Mouse (Mus musculus) megakaryocyte, embryonic 14.5 days (primary cell): ENCODE results near the gene Sh3rf3. TPM values are rescaled to one million over a fixed set of nuclear protein-coding genes. Genes with fewer than 3 reads are reported as not detected.

Experiments used
- H3K27me3 ChIP-seq: replicated peaks from 2 replicates; pipeline ENCODE3; 2012; ENCODE audit warnings: inconsistent platforms
- H3K36me3 ChIP-seq: replicated peaks from 2 replicates; pipeline ENCODE3; 2012; ENCODE audit warnings: low read length, inconsistent platforms, mixed read lengths
- H3K4me1 ChIP-seq: 2 replicates; pipeline ENCODE4 v1.6.1; 2012; ENCODE audit warnings: inconsistent platforms
- H3K4me3 ChIP-seq: replicated peaks from 2 replicates; pipeline ENCODE3; 2012; ENCODE audit warnings: moderate library complexity, mild to moderate bottlenecking, inconsistent platforms
- H3K9me3 ChIP-seq: 2 replicates; pipeline ENCODE4 v1.6.1; 2012; ENCODE audit warnings: inconsistent platforms
- FLI1 ChIP-seq: IDR thresholded peaks from 2 replicates; pipeline ENCODE4 v1.6.1; 2012; ENCODE audit warnings: low read length, inconsistent platforms, mixed read lengths
- GATA1 ChIP-seq: IDR thresholded peaks from 3 replicates; pipeline ENCODE4 v1.6.1; 2012; ENCODE audit warnings: mixed read lengths, low read length, inconsistent platforms, borderline replicate concordance
- polyA plus RNA-seq: library from polyadenylated mRNA; stranded (reverse); fragments of >175 nt; gene quantifications from 2 replicates; pipeline ENCODE4 v1.2.3, GENCODE M21; 2012; ENCODE audit warnings: low replicate concordance; ENCODE audit not compliant: insufficient read depth

Sh3rf3 gene
- polyA plus RNA-seq, 1 experiment: not detected

GRCm38 (mm10) chr10:58871821-58872577 is 58.8 kb downstream of the Sh3rf3 start:
- no peaks in the 10 kb centered on the region for H3K36me3 ChIP-seq
- no peak for TF ChIP-seq FLI1
- TF ChIP-seq GATA1: no peak
- H3K4me3 ChIP-seq: no peak overlapping the region
- H3K9me3 ChIP-seq: peaks cover 5% of the 10 kb centered on the region
- no peaks in the 10 kb centered on the region for H3K4me1 ChIP-seq
- H3K27me3 ChIP-seq: no peaks in the 10 kb centered on the region

- TF ChIP-seq FLI1 (no peak), GATA1 (no peak)
- Histone ChIP-seq H3K4me1 (no peaks in the 10 kb centered on the region), H3K36me3 (no peaks in the 10 kb centered on the region), H3K4me3 (no peak overlapping the region), H3K27me3 (no peaks in the 10 kb centered on the region), H3K9me3 (peaks cover 32% of the 10 kb centered on the region)
Observed at GRCm38 (mm10) chr10:58877835-58878234, 64.7 kb downstream of the Sh3rf3 start.

GRCm38 (mm10) chr10:58878636-58879035 is 65.5 kb downstream of the Sh3rf3 start:
- Histone ChIP-seq H3K36me3 (no peaks in the 10 kb centered on the region), H3K4me3 (no peak overlapping the region), H3K4me1 (no peaks in the 10 kb centered on the region), H3K9me3 (peaks cover 32% of the 10 kb centered on the region), H3K27me3 (no peaks in the 10 kb centered on the region)
- TF ChIP-seq GATA1: no peak
- no peak for TF ChIP-seq FLI1

GRCm38 (mm10) chr10:58882741-58883140 is 69.6 kb downstream of the Sh3rf3 start:
- Histone ChIP-seq H3K36me3 (no peaks in the 10 kb centered on the region), H3K9me3 (peaks cover 28% of the 10 kb centered on the region), H3K4me1 (no peaks in the 10 kb centered on the region), H3K27me3 (no peaks in the 10 kb centered on the region), H3K4me3 (no peak overlapping the region)
- TF ChIP-seq FLI1: no peak
- no peak for TF ChIP-seq GATA1

- peaks cover 7% of the 10 kb centered on the region; the same call in 1 of the 2 replicates for H3K9me3 ChIP-seq
- no peaks in the 10 kb centered on the region for H3K36me3 ChIP-seq
- H3K4me1 ChIP-seq: no peaks in the 10 kb centered on the region
- no peaks in the 10 kb centered on the region for H3K27me3 ChIP-seq
- no peak overlapping the region for H3K4me3 ChIP-seq
- TF ChIP-seq FLI1 (no peak), GATA1 (no peak)
Observed at GRCm38 (mm10) chr10:58885351-58885750, 72.2 kb downstream of the Sh3rf3 start.

GRCm38 (mm10) chr10:58885816-58886215 is 72.7 kb downstream of the Sh3rf3 start:
- Histone ChIP-seq H3K27me3 (no peaks in the 10 kb centered on the region), H3K4me1 (no peaks in the 10 kb centered on the region), H3K9me3 (peaks cover 4% of the 10 kb centered on the region; the same call in 1 of the 2 replicates), H3K36me3 (no peaks in the 10 kb centered on the region), H3K4me3 (no peak overlapping the region)
- no peak for TF ChIP-seq FLI1
- TF ChIP-seq GATA1: no peak

- TF ChIP-seq GATA1 (no peak), FLI1 (no peak)
- no peaks in the 10 kb centered on the region for H3K4me1 ChIP-seq
- H3K36me3 ChIP-seq: no peaks in the 10 kb centered on the region
- no peaks in the 10 kb centered on the region for H3K27me3 ChIP-seq
- 0 out of 2 replicates have a peak, but pooled peaks cover 2% of the 10 kb centered on the region for H3K9me3 ChIP-seq
- no peak overlapping the region for H3K4me3 ChIP-seq
Observed at GRCm38 (mm10) chr10:58890671-58891439, 77.7 kb downstream of the Sh3rf3 start.

- no peak overlapping the region for H3K4me3 ChIP-seq
- H3K9me3 ChIP-seq: no peaks in the 10 kb centered on the region
- H3K4me1 ChIP-seq: no peaks in the 10 kb centered on the region
- TF ChIP-seq FLI1: no peak
- no peak for TF ChIP-seq GATA1
- no peaks in the 10 kb centered on the region for H3K27me3 ChIP-seq
- H3K36me3 ChIP-seq: no peaks in the 10 kb centered on the region
Observed at GRCm38 (mm10) chr10:58895431-58895830, 82.3 kb downstream of the Sh3rf3 start.

GRCm38 (mm10) chr10:58897009-58897543 is 83.9 kb downstream of the Sh3rf3 start:
- Histone ChIP-seq H3K4me1 (no peaks in the 10 kb centered on the region), H3K9me3 (no peaks in the 10 kb centered on the region), H3K4me3 (no peak overlapping the region), H3K27me3 (no peaks in the 10 kb centered on the region), H3K36me3 (no peaks in the 10 kb centered on the region)
- TF ChIP-seq GATA1 (no peak), FLI1 (no peak)

- no peak for TF ChIP-seq FLI1
- no peak for TF ChIP-seq GATA1
- no peak overlapping the region for H3K4me3 ChIP-seq
Observed at GRCm38 (mm10) chr10:58905253-58905652, 92.1 kb downstream of the Sh3rf3 start.

More at GRCm38 (mm10) chr10:58905253-58905652, 92.1 kb downstream of the Sh3rf3 start:
- Histone ChIP-seq H3K4me1 (no peaks in the 10 kb centered on the region), H3K27me3 (no peaks in the 10 kb centered on the region), H3K9me3 (no peaks in the 10 kb centered on the region; the same call in 1 of the 2 replicates), H3K36me3 (no peaks in the 10 kb centered on the region)
